Mouse (Mus musculus): ENCODE measurements around the gene Tet2.
A peak's percentile ranks its signal among the peaks of the same experiment; 100 is the strongest.
"Not testable (repeated sequence)": the region's sequence is repeated elsewhere in the genome, so short reads cannot be mapped to it uniquely, and the experiment has no call there.

Gene Tet2

GRCm38 (mm10) chr3:133548613-133549012 lies 3.7 kb upstream of the Tet2 start:
- DNase-seq (ENCODE audit: low spot score in 2 of 2) = no peak

GRCm38 (mm10) chr3:133546790-133547189 lies 1.9 kb upstream of the Tet2 start:
- no peak for DNase-seq (ENCODE audit: low spot score in 2 of 2)

- DNase-seq (ENCODE audit: low spot score in 2 of 2) = no peak
These were observed 346 bp upstream of the Tet2 start for GRCm38 (mm10) chr3:133545304-133545666.

- DNase-seq (ENCODE audit: low spot score in 2 of 2) = peak; percentile 55 to 58
These were observed 798 bp downstream of the Tet2 start for GRCm38 (mm10) chr3:133544131-133544550.

GRCm38 (mm10) chr3:133543101-133544020 lies 1.6 kb downstream of the Tet2 start:
- DNase-seq (ENCODE audit: low spot score in 2 of 2) = no peak

GRCm38 (mm10) chr3:133542084-133542483 lies 2.9 kb downstream of the Tet2 start:
- DNase-seq (ENCODE audit: low spot score in 2 of 2) = no peak

- DNase-seq (ENCODE audit: low spot score in 2 of 2) = no peak
These were observed 3.9 kb downstream of the Tet2 start for GRCm38 (mm10) chr3:133541000-133541399.

GRCm38 (mm10) chr3:133539991-133540390 lies 4.9 kb downstream of the Tet2 start:
- no peak for DNase-seq (ENCODE audit: low spot score in 2 of 2)

GRCm38 (mm10) chr3:133538499-133538898 lies 6.4 kb downstream of the Tet2 start:
- DNase-seq (ENCODE audit: low spot score in 2 of 2) = not testable (repeated sequence)

- no peak for DNase-seq (ENCODE audit: low spot score in 2 of 2)
These were observed 9.3 kb downstream of the Tet2 start for GRCm38 (mm10) chr3:133535644-133536043.

GRCm38 (mm10) chr3:133534066-133534465 lies 10.9 kb downstream of the Tet2 start:
- no peak for DNase-seq (ENCODE audit: low spot score in 2 of 2)

GRCm38 (mm10) chr3:133533272-133533995 lies 11.5 kb downstream of the Tet2 start:
- no peak for DNase-seq (ENCODE audit: low spot score in 2 of 2)

GRCm38 (mm10) chr3:133532806-133533205 lies 12.1 kb downstream of the Tet2 start:
- DNase-seq (ENCODE audit: low spot score in 2 of 2) = no peak

- no peak for DNase-seq (ENCODE audit: low spot score in 2 of 2)
These were observed 12.7 kb downstream of the Tet2 start for GRCm38 (mm10) chr3:133532252-133532651.

GRCm38 (mm10) chr3:133531101-133531500 lies 13.8 kb downstream of the Tet2 start:
- no peak for DNase-seq (ENCODE audit: low spot score in 2 of 2)

GRCm38 (mm10) chr3:133530664-133531063 lies 14.3 kb downstream of the Tet2 start:
- no peak for DNase-seq (ENCODE audit: low spot score in 2 of 2)

- no peak for DNase-seq (ENCODE audit: low spot score in 2 of 2)
These were observed 18.7 kb downstream of the Tet2 start for GRCm38 (mm10) chr3:133526119-133526723.

GRCm38 (mm10) chr3:133525578-133525977 lies 19.4 kb downstream of the Tet2 start:
- no peak for DNase-seq (ENCODE audit: low spot score in 2 of 2)

- no peak for DNase-seq (ENCODE audit: low spot score in 2 of 2)
These were observed 20.4 kb downstream of the Tet2 start for GRCm38 (mm10) chr3:133524341-133525050.

- DNase-seq (ENCODE audit: low spot score in 2 of 2) = no peak
These were observed 21.7 kb downstream of the Tet2 start for GRCm38 (mm10) chr3:133523191-133523590.

- DNase-seq (ENCODE audit: low spot score in 2 of 2) = no peak
These were observed 22.6 kb downstream of the Tet2 start for GRCm38 (mm10) chr3:133522289-133522688.

- no peak for DNase-seq (ENCODE audit: low spot score in 2 of 2)
These were observed 26.1 kb downstream of the Tet2 start for GRCm38 (mm10) chr3:133518801-133519200.

All from spleen, postnatal 14 days (tissue).